Mouse (Mus musculus) small intestine, adult 2 months (tissue): Measurements from ENCODE around the gene Jag2.

Experiments used
- CTCF ChIP-seq: fragments of 200-500 bp; IDR thresholded peaks from 2 replicates; pipeline ENCODE4 v1.5.1; 2012; ENCODE audit warnings: low read depth, mild to moderate bottlenecking, control low read depth, inconsistent platforms, low read length, moderate library complexity, mixed read lengths; ENCODE audit not compliant: insufficient replicate concordance, insufficient read length; ENCODE audit errors: extremely low read depth
- POLR2A ChIP-seq: fragments of 200-500 bp; IDR thresholded peaks from 2 replicates; pipeline ENCODE4 v1.6.1; 2012; ENCODE audit warnings: low read depth, mild to moderate bottlenecking, control low read depth, inconsistent platforms, low read length, moderate library complexity

GRCm38 (mm10) chr12:112928401-112929241 is 955 bp downstream of the Jag2 start:
- 0 out of 2 replicates have a peak, but pooled peaks have one; percentile 12 for TF ChIP-seq CTCF
- no peak for TF ChIP-seq POLR2A
